23 mouse cellular contexts compared by ENCODE assay signal in the genomic region with DNA sequence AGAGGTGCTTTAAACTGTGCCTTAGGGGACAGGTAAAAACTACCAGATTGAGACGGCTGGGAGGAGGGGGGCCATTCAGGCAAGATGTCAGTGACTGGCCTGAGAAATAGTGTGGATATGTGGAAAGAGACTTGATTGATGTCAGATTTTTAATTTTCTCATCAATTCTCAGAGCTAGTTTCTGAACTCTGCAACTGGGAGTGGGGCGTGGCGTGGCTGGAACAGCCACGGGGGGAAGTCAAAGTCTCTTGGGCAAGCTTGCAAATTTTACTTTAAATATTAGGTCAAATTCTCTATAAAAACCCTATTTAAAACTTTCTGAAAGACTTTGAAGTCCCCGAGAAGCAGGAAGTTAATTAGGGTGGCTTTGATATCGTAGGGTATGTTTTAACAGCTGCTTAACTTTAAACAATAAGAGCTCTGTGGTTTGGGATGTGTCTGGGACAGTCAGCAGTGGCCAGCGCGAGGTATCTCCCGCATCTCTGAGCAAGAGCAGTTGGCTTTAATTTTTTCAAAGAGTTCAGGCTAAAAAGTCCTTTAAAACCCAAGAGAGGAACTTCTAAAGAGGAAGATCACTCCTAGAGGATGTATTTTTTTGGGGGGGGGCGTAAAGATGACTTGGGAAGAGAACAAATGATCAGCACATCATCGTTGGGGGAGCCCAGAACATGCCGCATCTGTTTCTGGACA.
A peak's percentile ranks its signal among the peaks of the same experiment; 100 is the strongest.
DNase-seq lines count a peak whose midpoint lies in the region; ATAC-seq and TF ChIP-seq lines count a peak whose summit lies in the region.
"Had no signal": no experiment of that assay in that cellular context is flagged by ENCODE, and none has a peak within 500 bp of the region (broad histone marks: within the 10 kb centered on the region; RNA-seq: fewer than 3 reads in every experiment).

No protein-coding gene starts in this region.

- H3K27me3 ChIP-seq in kidney, postnatal 0 days (ENCODE audit: insufficient read depth, low read length): no peaks in the 10 kb centered on the region
- H3K27me3 ChIP-seq in kidney, adult 2 months (replicated peaks; ENCODE audit: control insufficient read depth, insufficient read depth, low read length): no peaks in the 10 kb centered on the region; the same call in 1 of the 2 replicates
- H3K27me3 ChIP-seq in limb, embryonic 13.5 days: 0 out of 2 replicates have a peak, but pooled peaks cover 5% of the 10 kb centered on the region
- H3K27me3 ChIP-seq in limb, embryonic 10.5 days (ENCODE audit: low read depth, poor library complexity, severe bottlenecking): no peaks in the 10 kb centered on the region
- H3K27me3 ChIP-seq in embryonic facial prominence, embryonic 11.5 days (ENCODE audit: control insufficient read depth, insufficient read depth, low read length): no peaks in the 10 kb centered on the region
- H3K27me3 ChIP-seq: embryonic facial prominence, embryonic 13.5 days; forebrain, embryonic 12.5 days; hindbrain, embryonic 13.5 days; Patski had no signal

- H3K4me1 ChIP-seq in kidney, postnatal 0 days (replicated peaks; ENCODE audit: insufficient read depth, low read length): no peaks in the 10 kb centered on the region; the same call in 1 of the 2 replicates
- H3K4me1 ChIP-seq in kidney, adult 2 months (ENCODE audit: control insufficient read depth, insufficient read depth, low read length): no peaks in the 10 kb centered on the region
- peaks cover 47% of the 10 kb centered on the region for H3K4me1 ChIP-seq in limb, embryonic 13.5 days
- H3K4me1 ChIP-seq in limb, embryonic 10.5 days: peaks cover 20% of the 10 kb centered on the region
- peaks cover 4% of the 10 kb centered on the region; the same call in 1 of the 2 replicates for H3K4me1 ChIP-seq in embryonic facial prominence, embryonic 11.5 days (ENCODE audit: control insufficient read depth, insufficient read depth, low read length)

- TF ChIP-seq CTCF in kidney, postnatal 0 days (IDR thresholded peaks at IDR 0.05; ENCODE audit: low read depth): no peak
- TF ChIP-seq CTCF in kidney, adult 2 months (conservative IDR thresholded peaks at IDR 0.05; ENCODE audit: insufficient read depth, insufficient read length, low read depth, low read length): no peak

- no peak for ATAC-seq in kidney, postnatal 0 days (replicated peaks; ENCODE audit: low FRiP score, low read depth)
- ATAC-seq in limb, embryonic 13.5 days (ENCODE audit: low FRiP score, low read depth): no peak
- no peak for ATAC-seq in embryonic facial prominence, embryonic 11.5 days (replicated peaks; ENCODE audit: insufficient number of reproducible peaks, low FRiP score, low TSS enrichment, low read depth)
- ATAC-seq: activated CD4-positive, CD25-positive, alpha-beta regulatory T cell, adult 4 months; forebrain, embryonic 16.5 days; Patski had no signal

- 47% methylated on average over 12 of the region's 12 CpGs for WGBS in kidney, postnatal 0 days
- 63% methylated on average over 12 of the region's 12 CpGs for WGBS in kidney, adult 2 months
- whole genome bisulfite sequencing in limb, embryonic 13.5 days: 42% methylated on average over 12 of the region's 12 CpGs
- WGBS in limb, embryonic 10.5 days: 64% methylated on average over 12 of the region's 12 CpGs
- WGBS in embryonic facial prominence, embryonic 11.5 days: 31% methylated on average over 12 of the region's 12 CpGs

- no peak overlapping the region for H3K4me3 ChIP-seq in kidney, postnatal 0 days (replicated peaks; ENCODE audit: low read depth, low read length)
- H3K4me3 ChIP-seq in kidney, adult 2 months (ENCODE audit: insufficient read depth, low read depth, low read length): no peak overlapping the region
- H3K4me3 ChIP-seq in limb, embryonic 13.5 days: no peak overlapping the region
- no peak overlapping the region for H3K4me3 ChIP-seq in limb, embryonic 10.5 days
- no peak overlapping the region for H3K4me3 ChIP-seq in embryonic facial prominence, embryonic 11.5 days (ENCODE audit: low read depth, low read length)
- H3K4me3 ChIP-seq: embryonic facial prominence, embryonic 13.5 days; forebrain, embryonic 12.5 days; heart, embryonic 10.5 days; hindbrain, embryonic 13.5 days had no signal

- no peak overlapping the region for H3K4me2 ChIP-seq in kidney, postnatal 0 days (ENCODE audit: low read length)
- no peak overlapping the region for H3K4me2 ChIP-seq in limb, embryonic 13.5 days (replicated peaks)
- H3K4me2 ChIP-seq in embryonic facial prominence, embryonic 11.5 days (ENCODE audit: low read depth, low read length): no peak overlapping the region
- H3K4me2 ChIP-seq: embryonic facial prominence, embryonic 13.5 days; forebrain, embryonic 12.5 days; hindbrain, embryonic 13.5 days had no signal

- peak; percentile 29 for DNase-seq in embryo, embryonic 10.5 days (ENCODE audit: low spot score)
- DNase-seq in embryo, embryonic 9.5 days (ENCODE audit: extremely low spot score): no peak
- peak; percentile 57 for DNase-seq in kidney, postnatal 0 days (ENCODE audit: low spot score)
- no peak for DNase-seq in kidney, adult 2 months
- DNase-seq in limb, embryonic 10.5 days (ENCODE audit: low spot score): no peak
- peak; percentile 26 for DNase-seq in embryonic facial prominence, embryonic 11.5 days (ENCODE audit: low spot score)
- no peak for DNase-seq in ovary, adult 18-20 months (ENCODE audit: low spot score)
- DNase-seq: adrenal gland, postnatal 14 days; B cell, adult 2 months; cerebellum, adult 18-20 months; cerebellum, adult 9-11 months; cerebellum, postnatal 36 days; gastrocnemius, postnatal 25 days; heart, postnatal 10 days; heart, postnatal 4 days had no signal

- H3K36me3 ChIP-seq in kidney, postnatal 0 days (ENCODE audit: insufficient read depth, low read length): no peaks in the 10 kb centered on the region
- no peaks in the 10 kb centered on the region for H3K36me3 ChIP-seq in kidney, adult 2 months (ENCODE audit: control insufficient read depth, insufficient read depth, low read length)
- no peaks in the 10 kb centered on the region for H3K36me3 ChIP-seq in limb, embryonic 13.5 days
- H3K36me3 ChIP-seq in limb, embryonic 10.5 days: no peaks in the 10 kb centered on the region
- no peaks in the 10 kb centered on the region for H3K36me3 ChIP-seq in embryonic facial prominence, embryonic 11.5 days (replicated peaks; ENCODE audit: control insufficient read depth, insufficient read depth, low read depth, low read length)
- H3K36me3 ChIP-seq: embryonic facial prominence, embryonic 13.5 days; forebrain, embryonic 12.5 days; heart, embryonic 10.5 days; hindbrain, embryonic 13.5 days had no signal

- H3K27ac ChIP-seq in kidney, postnatal 0 days: no peak overlapping the region
- H3K27ac ChIP-seq in kidney, adult 2 months (ENCODE audit: insufficient read depth, low read depth, low read length): no peak overlapping the region
- H3K27ac ChIP-seq in limb, embryonic 13.5 days: 0 out of 2 replicates have a peak overlapping the region, but pooled peaks have one; percentile 0
- H3K27ac ChIP-seq in limb, embryonic 10.5 days: no peak overlapping the region
- H3K27ac ChIP-seq in embryonic facial prominence, embryonic 11.5 days (replicated peaks; ENCODE audit: low read depth, low read length): no peak overlapping the region
- H3K27ac ChIP-seq: embryonic facial prominence, embryonic 13.5 days; forebrain, embryonic 12.5 days; heart, embryonic 10.5 days; hindbrain, embryonic 13.5 days had no signal

- no peak overlapping the region for H3K9ac ChIP-seq in kidney, postnatal 0 days (ENCODE audit: low read depth, low read length)
- H3K9ac ChIP-seq in limb, embryonic 13.5 days: no peak overlapping the region
- no peak overlapping the region for H3K9ac ChIP-seq in embryonic facial prominence, embryonic 11.5 days (replicated peaks; ENCODE audit: low read length)
- H3K9ac ChIP-seq: embryonic facial prominence, embryonic 13.5 days; forebrain, embryonic 12.5 days; hindbrain, embryonic 13.5 days had no signal

- no peaks in the 10 kb centered on the region for H3K9me3 ChIP-seq in kidney, postnatal 0 days (replicated peaks; ENCODE audit: low read length)
- no peaks in the 10 kb centered on the region for H3K9me3 ChIP-seq in limb, embryonic 13.5 days
- H3K9me3 ChIP-seq in limb, embryonic 10.5 days (replicated peaks): no peaks in the 10 kb centered on the region
- H3K9me3 ChIP-seq in embryonic facial prominence, embryonic 11.5 days (replicated peaks; ENCODE audit: control insufficient read depth, low read length): no peaks in the 10 kb centered on the region
- H3K9me3 ChIP-seq: embryonic facial prominence, embryonic 13.5 days; forebrain, embryonic 12.5 days; heart, embryonic 10.5 days; hindbrain, embryonic 13.5 days had no signal

- no peak for TF ChIP-seq POLR2A in kidney, adult 2 months (IDR thresholded peaks at IDR 0.05; ENCODE audit: low read depth, low read length)

Comparison
In these comparisons a context has a peak if more than half of its experiments do, and no peak if none do; other contexts are left out.
1. DNase-seq: peak in embryo, embryonic 10.5 days (single experiment), kidney, postnatal 0 days (single experiment) and embryonic facial prominence, embryonic 11.5 days (single experiment); none in embryo, embryonic 9.5 days (single experiment), kidney, adult 2 months (single experiment), limb, embryonic 10.5 days (single experiment) and ovary, adult 18-20 months (single experiment).